Mouse (Mus musculus) splenic B cell, adult 2 months (primary cell): Measurements from ENCODE around the gene Acoxl.
A peak's percentile ranks its signal among the peaks of the same experiment; 100 is the strongest.

ENCODE experiments used
- DNase-seq: peaks from one replicate; pipeline ENCODE4 v3.0.0-alpha.2; 2011; ENCODE audit warnings: low read depth, low spot score
- H3K27me3 ChIP-seq: 2 replicates; pipeline ENCODE4 v1.6.1; 2012; ENCODE audit warnings: mild to moderate bottlenecking, low read length, moderate library complexity, mixed read lengths; ENCODE audit not compliant: control insufficient read depth, poor library complexity, insufficient read depth, severe bottlenecking
- H3K36me3 ChIP-seq: 2 replicates; pipeline ENCODE4 v1.6.1; 2012; ENCODE audit warnings: mild to moderate bottlenecking, low read length, moderate library complexity, mixed read lengths; ENCODE audit not compliant: control insufficient read depth, poor library complexity, insufficient read depth, severe bottlenecking

The Acoxl gene

GRCm38 (mm10) chr2:128127691-128128292 is 289.1 kb downstream of the Acoxl start:
- DNase-seq: peak; percentile 61
- Histone ChIP-seq H3K27me3 (no peaks in the 10 kb centered on the region; the same call in 1 of the 2 replicates), H3K36me3 (peaks cover 6% of the 10 kb centered on the region)

GRCm38 (mm10) chr2:128128532-128128931 is 289.9 kb downstream of the Acoxl start:
- peaks cover 6% of the 10 kb centered on the region for H3K36me3 ChIP-seq
- no peaks in the 10 kb centered on the region; the same call in 1 of the 2 replicates for H3K27me3 ChIP-seq
- no peak for DNase-seq

DNA sequence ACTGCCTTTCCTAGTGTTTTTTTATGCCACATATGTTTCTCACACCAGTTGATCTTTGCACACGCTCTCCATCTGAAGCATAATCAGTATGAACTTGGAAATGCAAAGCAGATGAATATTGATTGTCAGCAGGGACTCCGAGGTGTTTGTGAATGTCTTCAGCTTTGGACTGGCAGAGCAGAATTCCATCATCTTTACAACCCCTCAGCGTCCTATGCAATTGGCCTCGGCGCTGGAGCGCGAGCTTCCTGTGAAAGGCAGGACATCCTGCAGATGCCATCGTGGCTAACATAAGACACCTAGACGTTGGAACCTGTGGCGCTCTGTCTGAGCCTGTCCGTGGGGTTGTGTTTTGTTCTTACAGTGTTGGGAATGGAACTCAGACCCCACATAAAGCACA is 292.8 kb downstream of the Acoxl start:
- no peak for DNase-seq
- no peaks in the 10 kb centered on the region for H3K27me3 ChIP-seq
- H3K36me3 ChIP-seq: peaks cover 6% of the 10 kb centered on the region

DNA sequence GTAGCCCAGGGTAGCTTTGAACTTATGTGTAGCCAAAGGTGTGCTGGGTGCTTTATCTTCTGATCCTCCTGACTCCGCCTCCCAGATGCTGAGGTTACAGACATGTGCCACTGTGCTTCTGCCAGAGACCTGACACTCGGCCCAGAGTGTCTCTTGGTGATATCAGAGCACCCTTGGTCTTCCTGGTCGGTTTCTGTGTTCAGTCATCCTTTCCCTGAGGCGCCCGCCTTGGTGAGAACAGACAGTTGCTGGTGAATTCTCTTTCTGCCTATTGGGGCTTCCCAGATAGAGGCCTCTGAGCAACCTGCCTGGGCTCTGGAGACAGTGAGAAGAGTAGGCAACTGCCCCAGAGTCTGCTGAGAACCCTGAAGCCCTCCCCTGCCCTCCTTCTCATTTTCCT is 294.0 kb downstream of the Acoxl start:
- no peak for DNase-seq
- no peaks in the 10 kb centered on the region for H3K27me3 ChIP-seq
- H3K36me3 ChIP-seq: peaks cover 6% of the 10 kb centered on the region

GRCm38 (mm10) chr2:128133865-128134264 is 295.2 kb downstream of the Acoxl start:
- Histone ChIP-seq H3K36me3 (peaks cover 6% of the 10 kb centered on the region), H3K27me3 (no peaks in the 10 kb centered on the region)
- no peak for DNase-seq

GRCm38 (mm10) chr2:128134474-128134873 is 295.8 kb downstream of the Acoxl start:
- DNase-seq: no peak
- no peaks in the 10 kb centered on the region for H3K27me3 ChIP-seq
- peaks cover 6% of the 10 kb centered on the region for H3K36me3 ChIP-seq

GRCm38 (mm10) chr2:128134948-128135347 is 296.3 kb downstream of the Acoxl start:
- DNase-seq: peak; percentile 16
- Histone ChIP-seq H3K27me3 (no peaks in the 10 kb centered on the region), H3K36me3 (peaks cover 6% of the 10 kb centered on the region)

- H3K27me3 ChIP-seq: no peaks in the 10 kb centered on the region
- no peak for DNase-seq
- H3K36me3 ChIP-seq: peaks cover 2% of the 10 kb centered on the region; the same call in 1 of the 2 replicates
These were observed 298.2 kb downstream of the Acoxl start for GRCm38 (mm10) chr2:128136769-128137433.

GRCm38 (mm10) chr2:128137480-128138276 is 299.0 kb downstream of the Acoxl start:
- Histone ChIP-seq H3K36me3 (peaks cover under 1% of the 10 kb centered on the region; the same call in 1 of the 2 replicates), H3K27me3 (no peaks in the 10 kb centered on the region)
- no peak for DNase-seq

DNA sequence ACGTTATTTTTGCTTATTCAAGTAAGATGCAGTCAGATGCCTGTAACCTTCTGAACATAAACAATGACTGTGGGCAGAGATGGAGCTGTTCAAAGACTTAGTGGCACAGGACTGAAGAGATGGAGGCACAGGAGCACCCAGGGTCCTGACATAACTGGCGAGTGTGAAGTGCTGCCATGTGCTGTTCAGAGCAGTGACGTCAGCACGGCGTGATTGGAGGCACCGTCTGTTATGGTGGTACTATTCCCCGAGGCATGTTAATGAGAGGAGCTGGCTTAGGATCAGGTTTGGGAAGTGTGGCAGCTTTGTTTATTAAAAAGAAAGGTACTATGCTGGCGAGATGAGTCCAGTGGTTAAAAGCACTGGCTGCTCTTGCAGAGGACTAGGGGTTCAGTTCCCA is 300.2 kb downstream of the Acoxl start:
- Histone ChIP-seq H3K27me3 (no peaks in the 10 kb centered on the region), H3K36me3 (no peaks in the 10 kb centered on the region)
- DNase-seq: no peak

DNA sequence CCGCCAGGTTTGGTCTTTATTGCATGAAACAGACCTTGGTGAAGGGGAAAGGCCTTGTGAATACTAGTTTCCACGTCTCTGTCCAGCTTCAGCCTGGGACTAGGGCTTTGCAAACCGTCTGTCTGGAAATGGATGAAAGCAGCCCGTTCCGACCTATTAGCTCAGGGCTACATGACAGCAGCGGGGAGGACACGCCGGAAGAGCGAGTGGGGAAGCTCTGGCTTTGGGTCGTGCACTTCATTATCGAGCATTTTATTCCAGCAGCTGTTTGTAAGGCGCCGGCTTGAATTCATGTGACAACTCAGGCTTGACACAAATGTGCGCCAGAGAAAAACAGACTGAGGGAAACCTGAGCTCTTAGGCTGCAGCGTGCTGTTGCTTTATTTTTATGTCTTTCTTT is 301.1 kb downstream of the Acoxl start:
- no peaks in the 10 kb centered on the region for H3K36me3 ChIP-seq
- no peak for DNase-seq
- no peaks in the 10 kb centered on the region for H3K27me3 ChIP-seq

DNA sequence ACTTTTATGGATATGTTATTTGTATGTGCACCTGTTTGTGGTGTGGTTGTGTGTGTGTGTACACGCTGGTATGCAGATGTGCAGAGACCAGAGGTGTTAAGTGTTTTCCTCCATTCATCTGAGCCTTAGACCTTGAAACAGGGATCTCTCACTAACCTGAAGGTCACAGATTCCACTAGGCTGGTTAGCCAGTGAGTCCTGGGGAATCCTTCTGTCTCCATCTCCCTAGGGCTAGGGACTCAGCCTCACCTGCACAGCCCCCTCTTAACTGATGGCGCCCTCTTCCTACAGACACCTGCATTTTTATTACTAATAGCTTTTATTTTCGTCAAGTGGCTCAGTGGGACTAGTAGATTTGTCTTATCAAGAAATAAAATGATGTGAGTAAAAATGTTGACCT is 301.5 kb downstream of the Acoxl start:
- Histone ChIP-seq H3K36me3 (no peaks in the 10 kb centered on the region), H3K27me3 (no peaks in the 10 kb centered on the region)
- no peak for DNase-seq

DNA sequence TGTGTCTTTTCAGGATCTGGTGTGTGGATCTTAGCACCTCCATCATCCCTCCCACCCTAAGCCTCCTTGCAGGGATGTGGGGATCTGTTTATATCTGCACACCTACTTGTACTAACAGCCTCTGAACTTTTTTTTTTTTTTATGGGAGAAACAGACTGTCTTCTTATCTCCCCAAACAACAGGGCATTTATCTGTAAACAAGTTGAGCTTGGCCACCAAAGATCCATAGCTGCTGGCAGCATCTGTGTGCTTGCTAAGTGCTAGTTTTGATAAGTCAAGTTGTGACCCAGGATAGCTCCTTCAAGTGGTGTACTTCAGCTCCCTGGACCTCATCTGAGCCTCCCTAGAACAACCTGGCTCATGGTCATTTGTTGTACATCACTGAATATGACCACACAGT is 305.3 kb downstream of the Acoxl start:
- Histone ChIP-seq H3K27me3 (no peaks in the 10 kb centered on the region), H3K36me3 (peaks cover 5% of the 10 kb centered on the region; the same call in 1 of the 2 replicates)
- DNase-seq: no peak

DNA sequence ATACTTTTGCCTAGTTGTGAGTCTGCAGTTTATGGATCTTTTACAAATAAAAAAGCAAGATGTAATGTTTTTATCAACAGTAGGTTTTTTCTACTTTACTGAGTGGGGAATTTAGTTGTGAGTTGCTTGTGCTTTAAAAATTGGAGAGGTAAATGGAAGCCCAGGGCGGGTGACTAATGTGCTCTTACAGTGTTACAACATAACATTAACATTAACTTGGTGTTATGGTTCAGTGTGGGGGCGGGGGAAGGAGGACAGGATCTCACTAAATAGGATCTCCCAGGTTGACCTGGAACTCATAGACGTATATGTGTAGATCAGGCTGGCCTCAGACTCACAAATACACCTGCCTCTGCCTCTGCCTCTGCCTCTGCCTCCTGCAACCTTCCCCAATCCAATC is 306.8 kb downstream of the Acoxl start:
- DNase-seq: no peak
- Histone ChIP-seq H3K27me3 (no peaks in the 10 kb centered on the region), H3K36me3 (peaks cover 5% of the 10 kb centered on the region; the same call in 1 of the 2 replicates)

GRCm38 (mm10) chr2:128149596-128149995 is 310.9 kb downstream of the Acoxl start:
- no peak for DNase-seq
- no peaks in the 10 kb centered on the region for H3K27me3 ChIP-seq
- H3K36me3 ChIP-seq: peaks cover 5% of the 10 kb centered on the region; the same call in 1 of the 2 replicates
